Mouse (Mus musculus): ENCODE measurements around the gene 1700001C19Rik.

Gene 1700001C19Rik

DNA sequence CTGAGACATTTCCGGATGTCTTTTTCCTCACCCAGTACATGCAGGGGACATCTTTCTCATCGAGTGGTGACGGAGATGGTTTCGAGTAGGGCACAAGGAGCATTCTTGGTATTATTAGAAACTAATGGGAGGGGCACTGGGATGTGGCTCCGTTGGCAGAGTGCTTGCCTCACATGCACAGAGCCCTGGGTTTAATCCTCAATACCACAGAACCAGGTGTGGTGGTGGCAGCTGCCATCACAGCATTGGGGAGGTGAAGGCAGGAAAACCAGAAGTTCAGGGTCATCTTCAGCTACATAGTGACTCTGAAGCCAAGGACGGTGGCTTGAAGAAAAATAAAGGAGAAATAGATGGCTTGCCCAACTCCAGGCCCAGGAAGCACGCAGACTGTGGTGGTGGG, 25.0 kb upstream of the 1700001C19Rik start:
- no peak for DNase-seq (ENCODE audit: low spot score)

DNA sequence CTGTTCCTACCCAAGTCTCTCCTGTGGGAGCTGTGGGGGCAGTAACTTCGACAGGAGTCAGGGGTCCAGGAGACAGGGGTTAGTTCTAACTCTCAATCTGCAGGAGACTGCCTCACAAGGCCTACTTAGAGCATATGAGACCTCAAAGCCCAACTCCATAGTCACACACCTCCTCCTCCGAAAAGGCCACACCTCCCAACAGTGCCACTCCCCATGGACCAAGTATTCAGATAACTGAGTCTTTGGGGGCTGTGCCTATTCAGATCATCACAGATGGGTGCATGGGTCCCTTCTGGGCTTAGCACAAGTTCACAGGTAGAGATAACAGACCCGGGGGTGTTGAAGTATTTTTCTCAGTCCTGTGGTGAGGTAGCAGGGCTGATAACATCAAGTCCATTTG, 24.5 kb upstream of the 1700001C19Rik start:
- no peak for DNase-seq (ENCODE audit: low spot score)

DNA sequence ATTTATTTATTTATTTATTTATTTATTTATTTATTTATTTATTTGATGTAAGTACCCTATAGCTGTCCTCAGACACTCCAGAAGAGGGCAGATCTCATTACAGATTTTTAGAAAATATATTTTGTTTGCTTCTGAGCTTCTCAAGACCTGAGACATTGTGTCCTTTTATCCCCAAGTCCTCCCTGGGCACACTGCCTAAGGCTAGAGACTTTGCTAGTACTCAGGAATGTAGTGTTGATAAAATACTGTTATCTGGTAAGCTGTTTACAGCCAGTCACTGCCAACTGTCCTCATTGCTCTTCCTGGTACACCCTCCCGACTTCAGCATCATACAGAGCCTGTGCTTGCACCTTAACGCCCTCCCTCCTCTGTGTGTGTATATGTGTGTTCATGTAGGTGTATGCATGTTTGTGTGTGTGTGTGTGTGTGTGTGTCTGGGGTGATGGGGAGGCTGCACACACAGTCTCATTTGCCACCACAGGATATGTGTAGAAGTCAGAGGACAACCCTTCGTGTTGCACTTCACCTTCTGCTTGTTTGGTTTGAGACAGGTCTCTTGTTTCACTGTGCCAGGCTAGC, 22.3 kb upstream of the 1700001C19Rik start:
- DNase-seq (ENCODE audit: low spot score) = no peak

DNA sequence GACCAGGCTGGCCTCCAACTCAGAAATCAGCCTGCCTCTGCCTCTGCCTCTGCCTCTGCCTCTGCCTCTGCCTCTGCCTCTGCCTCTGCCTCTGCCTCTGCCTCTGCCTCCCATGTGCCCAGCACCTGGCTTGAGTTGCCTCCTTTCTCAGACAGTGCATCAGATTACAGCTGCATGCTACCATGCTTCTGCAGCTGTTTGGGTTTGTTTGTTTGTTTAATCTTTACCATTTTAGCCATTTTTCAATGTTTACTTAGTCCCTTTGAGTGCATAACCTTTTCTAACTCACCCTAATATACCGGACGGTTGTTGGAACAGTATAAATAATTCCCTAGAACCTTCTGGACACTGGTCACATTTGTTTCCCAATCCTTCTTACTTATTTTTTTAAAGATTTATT, 21.8 kb upstream of the 1700001C19Rik start:
- DNase-seq (ENCODE audit: low spot score) = no peak

DNA sequence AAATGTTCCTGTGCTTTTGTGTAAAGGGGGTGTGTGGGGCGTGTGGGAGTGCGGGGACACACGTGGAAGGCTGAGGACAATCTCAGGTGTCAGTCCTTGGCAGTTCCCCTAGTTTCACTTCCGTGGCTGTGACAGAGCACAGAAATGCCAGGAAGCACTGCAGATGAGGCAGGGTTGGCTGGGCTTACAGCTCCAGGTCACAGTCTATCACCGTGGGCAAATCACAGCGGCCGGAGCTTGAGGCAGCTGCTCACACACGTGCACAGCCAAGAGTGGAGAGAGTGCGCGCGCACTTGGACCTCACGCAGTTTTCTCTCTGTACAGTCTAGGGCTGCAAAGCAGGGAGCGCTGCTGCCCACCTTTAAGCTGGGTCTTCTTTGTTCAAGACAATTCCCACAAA, 21.1 kb upstream of the 1700001C19Rik start:
- DNase-seq (ENCODE audit: low spot score) = no peak

DNA sequence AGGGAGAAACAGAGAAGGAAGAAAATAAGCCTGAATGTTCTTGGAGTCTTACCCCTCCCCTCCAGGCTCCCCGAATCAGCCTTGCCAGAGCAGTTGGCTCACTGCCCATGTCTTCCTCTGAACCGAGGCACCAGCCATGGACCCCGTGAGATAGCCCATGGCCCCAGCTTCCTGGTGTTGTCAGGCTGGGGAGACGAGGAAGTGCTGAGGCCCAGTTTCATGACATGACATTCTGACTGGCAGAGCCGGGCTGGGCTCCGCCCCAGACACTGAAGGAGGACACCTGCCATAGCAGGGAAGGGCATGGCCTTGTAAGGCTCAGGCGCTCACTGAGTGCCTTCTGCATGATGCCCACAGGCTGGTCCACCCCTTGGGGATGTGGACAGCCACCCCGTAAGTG, 17.5 kb upstream of the 1700001C19Rik start:
- no peak for DNase-seq (ENCODE audit: low spot score)

DNA sequence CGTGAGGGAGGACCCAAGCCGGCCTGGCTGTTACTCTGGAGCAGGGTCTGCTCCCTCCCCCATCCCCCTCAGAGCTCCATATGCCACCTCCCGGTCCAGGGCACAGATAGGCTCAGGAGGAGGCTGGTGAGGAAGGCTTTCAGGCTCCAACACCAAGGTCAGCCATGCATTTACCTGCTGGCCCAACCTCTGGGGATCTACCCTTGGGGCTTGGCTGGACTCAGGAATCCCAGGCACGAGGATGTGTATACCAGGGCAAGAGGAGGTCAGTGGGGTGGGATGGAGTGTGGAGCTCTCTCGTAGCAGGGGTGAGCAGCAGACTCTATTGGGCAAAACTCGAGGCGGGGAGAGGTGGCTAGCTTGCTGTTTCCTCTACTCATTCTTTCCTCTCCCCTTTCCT, 15.7 kb upstream of the 1700001C19Rik start:
- DNase-seq (ENCODE audit: low spot score) = no peak

DNA sequence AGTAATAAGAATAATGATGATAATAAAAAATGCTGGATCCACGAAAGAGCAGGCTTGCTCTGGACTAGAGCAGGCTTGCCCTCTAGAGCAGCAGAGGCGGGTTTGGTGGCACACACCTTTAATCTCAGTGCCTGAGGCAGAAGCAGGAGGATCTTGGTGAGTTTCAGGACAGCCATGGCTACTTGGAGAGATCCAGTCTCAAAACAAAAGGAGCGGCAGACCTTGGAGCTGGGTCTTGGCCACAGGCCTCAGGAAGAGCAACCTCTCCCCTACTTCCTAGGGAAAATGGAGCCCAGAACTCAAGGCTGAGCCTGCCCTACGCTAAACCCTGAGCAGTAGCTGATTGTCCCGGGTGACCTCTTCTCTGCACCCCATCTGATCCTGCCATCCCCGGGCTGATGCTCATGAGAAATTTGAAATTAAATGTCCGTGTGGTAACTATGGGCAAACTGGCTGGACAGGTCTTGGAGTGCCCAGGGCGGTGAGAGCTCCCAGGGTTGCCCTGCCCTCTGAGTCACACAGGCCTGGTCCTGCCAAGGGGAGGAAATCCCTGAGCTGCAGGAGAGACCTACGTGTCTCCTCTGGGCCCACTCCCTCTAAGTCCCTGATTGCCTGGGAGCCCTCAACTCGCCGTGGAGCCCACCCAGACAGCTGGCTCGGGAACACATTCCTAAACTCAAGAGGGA, 13.8 kb upstream of the 1700001C19Rik start:
- no peak for DNase-seq (ENCODE audit: low spot score)

DNA sequence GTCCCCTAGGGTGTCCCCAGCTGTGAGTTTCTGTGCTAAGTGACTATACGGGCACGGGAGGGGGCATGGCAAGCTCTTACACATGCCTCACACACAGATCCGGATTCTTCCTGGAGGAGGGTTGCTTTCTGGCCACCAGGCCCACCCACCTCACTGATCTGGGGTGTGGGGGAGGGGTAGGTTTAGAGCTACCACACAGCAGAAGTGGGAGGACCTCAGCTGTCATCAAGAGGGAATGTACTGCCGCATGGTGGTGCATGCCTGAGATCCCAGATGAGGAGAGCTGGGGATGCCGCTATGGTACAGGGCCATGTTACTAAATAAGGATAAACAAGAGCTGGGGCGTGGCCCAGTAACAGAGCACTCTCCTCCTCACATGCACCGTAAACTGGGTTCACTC, 13.1 kb upstream of the 1700001C19Rik start:
- DNase-seq (ENCODE audit: low spot score) = peak; percentile 69

DNA sequence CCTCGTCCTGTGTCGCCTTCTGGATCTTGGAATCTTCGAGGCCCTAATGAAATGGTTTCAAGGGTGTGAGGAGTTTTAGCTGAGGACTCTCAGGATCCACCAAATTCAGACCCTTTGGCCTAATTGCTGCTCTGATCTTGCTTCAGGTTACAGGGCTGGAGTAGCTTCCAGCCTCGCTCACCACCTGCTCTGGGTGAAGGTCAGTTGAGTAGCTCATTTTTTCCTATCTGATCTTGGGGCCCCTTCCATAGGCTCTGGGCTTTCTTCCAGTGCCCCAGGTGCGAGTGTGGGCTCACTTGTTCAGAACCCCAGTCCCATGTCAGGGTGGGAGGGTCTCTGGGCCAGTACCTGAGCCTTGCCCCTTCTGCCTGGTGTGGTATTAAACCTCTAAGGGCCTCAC, 12.3 kb upstream of the 1700001C19Rik start:
- no peak for DNase-seq (ENCODE audit: low spot score)

DNA sequence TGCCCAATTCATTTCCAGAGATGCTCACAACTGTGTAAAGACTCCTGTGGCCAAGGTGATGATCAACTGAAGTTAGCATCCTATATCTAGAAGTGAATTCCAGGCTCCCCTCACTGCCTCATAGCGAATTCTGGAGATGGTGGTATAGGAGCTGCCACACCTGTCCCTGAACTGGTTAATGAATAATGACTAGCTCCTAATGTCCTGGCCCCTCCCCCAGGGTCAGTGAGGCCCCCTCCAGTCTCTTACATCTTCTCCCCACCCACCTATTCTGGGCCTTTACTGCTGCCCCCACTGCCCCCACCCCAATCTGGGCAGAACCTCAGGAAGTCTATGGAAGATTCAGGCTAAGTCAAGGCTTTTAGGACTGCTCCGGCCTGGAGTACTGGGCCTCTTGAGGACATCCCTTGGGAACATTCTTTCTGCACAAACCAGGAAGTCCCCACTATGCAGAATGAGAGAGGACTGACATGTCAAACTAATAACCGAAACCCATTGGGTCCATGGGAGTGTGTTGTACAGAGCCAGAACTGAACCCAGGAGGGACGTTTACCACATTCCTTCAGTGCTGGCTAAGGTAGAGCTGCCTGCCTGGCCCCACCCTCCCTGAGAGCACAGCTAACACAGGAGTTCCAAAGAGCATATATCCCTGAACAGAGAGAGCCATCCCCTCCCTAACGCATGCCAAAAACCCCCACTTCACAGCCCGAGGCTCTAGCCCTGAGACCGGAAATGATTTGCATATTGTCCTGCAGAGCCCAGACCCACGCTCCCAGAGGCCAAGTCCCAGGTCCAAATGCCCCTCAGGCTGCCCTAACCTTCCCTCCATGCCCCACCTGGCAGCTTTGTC, 11.6 kb upstream of the 1700001C19Rik start:
- peak; percentile 70 for DNase-seq (ENCODE audit: low spot score)

DNA sequence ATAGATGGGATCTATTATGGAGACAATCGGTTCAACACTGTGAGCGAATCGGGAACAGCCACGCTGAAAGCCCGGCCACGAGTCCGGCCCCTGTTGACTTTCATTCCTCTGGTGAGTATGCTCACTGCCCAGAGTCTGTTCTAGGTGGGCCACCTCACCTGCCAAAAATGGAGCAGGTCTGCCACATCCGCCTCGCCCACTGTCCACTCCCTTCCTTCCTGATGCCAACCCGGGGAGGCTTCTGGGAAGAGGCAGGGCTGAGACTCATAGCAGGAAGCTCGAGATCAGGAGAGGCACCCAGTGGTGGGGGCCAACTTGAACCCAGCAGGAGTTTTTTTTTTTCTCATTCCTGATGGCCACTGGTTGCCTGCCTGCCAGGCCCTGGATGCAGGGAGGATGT, 9.4 kb upstream of the 1700001C19Rik start:
- no peak for DNase-seq (ENCODE audit: low spot score)

DNA sequence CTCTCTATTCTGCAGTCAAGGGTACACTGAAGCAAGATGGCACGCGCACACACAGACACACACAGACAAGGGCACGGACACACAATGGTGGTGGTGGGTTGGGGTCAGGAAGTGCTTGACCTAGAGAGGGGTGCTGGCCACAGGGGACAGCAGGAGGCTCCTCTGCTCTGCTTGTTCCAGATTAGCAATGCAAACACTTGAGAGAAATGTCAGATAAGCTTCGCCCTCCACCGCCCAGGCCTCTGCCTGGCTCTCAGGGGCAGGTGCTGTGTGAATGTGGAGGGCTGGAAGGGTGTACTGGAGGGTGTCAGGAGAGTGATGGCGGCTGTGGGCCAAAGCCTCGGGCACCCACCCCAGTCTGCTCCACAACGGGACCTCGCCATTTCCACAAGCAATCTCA, 8.8 kb upstream of the 1700001C19Rik start:
- DNase-seq (ENCODE audit: low spot score) = peak; percentile 64

DNA sequence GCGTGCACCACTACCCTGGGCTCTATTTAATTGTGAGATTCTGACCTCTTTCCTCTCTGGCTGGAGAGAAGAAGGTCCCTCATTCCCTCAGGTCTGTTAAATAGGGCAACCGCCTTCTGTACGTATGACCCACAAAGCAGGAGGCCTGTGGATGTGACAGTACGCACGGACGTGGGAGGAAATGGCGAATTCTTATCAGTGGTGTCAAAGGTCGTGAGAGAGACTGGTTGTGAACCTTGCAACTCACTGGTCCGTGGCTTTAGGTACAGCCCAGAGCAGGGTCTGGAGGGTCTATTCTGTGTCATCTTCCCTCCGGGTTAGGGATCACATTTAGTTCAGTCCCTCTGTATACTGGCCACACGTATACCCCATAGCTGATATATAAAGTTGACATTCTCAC, 8.3 kb upstream of the 1700001C19Rik start:
- DNase-seq (ENCODE audit: low spot score) = peak; percentile 60

DNA sequence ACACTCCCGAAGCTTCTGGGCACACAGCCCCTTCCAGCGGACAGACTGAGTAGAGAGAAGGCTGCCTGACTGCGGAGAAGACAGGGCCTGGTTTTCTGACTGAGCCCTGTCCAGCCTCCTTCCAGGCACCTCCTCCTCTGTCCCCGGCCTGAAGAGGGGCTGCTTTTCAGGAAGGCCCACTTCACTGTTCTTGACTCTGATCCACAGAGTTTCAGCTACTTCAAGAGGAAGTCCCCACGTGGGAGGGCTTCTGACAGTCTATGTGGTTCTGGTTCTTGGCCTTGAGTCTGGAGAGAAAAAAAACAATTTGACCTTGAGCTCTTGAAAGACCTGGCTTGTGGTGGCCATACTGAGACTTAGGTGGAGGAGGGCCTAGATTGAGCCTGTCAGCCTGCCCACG, 6.9 kb upstream of the 1700001C19Rik start:
- no peak for DNase-seq (ENCODE audit: low spot score)

DNA sequence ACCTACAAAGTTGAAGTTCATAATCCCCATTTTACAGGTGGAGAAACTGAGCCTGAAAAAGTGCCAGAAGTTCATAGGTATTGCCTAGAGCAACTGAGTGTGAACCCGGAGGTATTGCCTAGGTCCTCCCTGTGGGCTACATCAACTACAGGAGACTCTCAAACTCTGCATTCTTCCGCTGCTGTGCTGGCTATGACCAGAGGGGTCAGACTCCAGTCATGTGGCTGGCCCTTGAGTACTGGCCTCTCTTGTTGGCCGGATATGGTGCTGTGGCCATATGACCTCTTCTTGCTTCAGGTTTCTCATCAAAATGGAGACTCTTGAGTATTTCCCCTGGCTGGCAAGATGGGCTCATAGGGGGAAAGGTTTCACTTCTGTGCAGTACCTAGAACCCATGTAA, 5.1 kb upstream of the 1700001C19Rik start:
- peak; percentile 66 for DNase-seq (ENCODE audit: low spot score)

DNA sequence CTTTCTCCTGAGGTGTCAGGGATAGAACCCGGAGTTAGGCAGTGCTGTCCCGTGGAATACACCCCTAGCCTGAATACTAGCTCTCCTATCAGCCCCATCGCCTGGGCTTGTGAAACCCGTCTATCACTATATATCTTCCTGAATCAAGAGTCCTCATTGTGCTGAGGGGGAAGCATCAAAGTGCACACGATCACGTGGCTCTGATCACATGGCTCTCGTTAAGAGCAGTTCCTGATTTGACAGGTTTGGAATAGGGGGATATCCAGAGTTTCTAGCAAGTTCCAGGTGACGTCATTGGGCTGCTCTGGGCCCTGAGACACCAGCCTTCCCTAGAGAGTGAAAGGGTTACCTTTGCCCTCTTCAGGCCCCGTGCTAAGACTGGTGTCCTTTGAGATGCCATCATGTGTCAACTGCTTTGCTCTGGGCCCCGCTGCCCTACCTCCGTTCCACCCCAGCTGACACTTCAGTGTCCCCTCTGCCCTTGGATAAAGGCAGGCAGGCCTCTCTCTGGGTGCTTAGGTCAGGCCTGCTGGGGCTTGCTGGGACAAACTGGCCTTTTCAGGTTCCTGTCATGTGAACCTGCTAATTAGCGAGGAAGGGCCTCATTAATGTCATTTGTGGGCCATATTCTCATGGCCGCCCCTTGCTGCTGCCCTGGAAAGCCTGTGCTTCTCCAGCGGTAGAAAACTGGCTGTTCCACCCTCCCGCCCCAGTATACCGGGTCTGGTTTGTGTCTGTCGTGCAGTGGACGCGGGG, 4.3 kb upstream of the 1700001C19Rik start:
- DNase-seq (ENCODE audit: low spot score) = peak; percentile 62

DNA sequence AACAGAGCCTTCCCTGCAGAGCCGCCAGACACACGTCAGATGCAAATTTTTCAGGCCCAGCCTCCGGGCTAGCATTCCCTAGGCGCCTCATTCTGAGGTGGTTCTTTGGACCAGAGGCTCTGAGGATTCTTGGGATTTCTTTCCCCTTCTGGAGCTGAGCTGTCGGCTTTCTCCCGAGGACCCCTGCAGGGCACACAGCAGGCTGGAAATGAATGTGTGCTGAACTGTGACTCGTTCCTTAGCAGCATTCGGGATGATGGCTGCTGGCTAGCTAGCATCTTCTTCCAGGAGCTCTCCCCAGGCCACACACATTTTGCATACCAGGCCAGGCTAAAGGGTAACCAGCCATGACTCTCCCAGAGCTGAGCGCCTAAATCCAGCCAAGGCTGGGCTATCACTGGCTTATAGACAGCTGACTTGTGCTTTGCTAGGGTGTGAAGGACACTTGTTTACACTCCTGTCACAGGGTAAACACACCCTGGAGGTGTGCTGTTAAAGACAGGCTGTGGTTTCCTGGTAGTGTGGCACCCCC, 3.2 kb upstream of the 1700001C19Rik start:
- peak; percentile 68 for DNase-seq (ENCODE audit: low spot score)

DNA sequence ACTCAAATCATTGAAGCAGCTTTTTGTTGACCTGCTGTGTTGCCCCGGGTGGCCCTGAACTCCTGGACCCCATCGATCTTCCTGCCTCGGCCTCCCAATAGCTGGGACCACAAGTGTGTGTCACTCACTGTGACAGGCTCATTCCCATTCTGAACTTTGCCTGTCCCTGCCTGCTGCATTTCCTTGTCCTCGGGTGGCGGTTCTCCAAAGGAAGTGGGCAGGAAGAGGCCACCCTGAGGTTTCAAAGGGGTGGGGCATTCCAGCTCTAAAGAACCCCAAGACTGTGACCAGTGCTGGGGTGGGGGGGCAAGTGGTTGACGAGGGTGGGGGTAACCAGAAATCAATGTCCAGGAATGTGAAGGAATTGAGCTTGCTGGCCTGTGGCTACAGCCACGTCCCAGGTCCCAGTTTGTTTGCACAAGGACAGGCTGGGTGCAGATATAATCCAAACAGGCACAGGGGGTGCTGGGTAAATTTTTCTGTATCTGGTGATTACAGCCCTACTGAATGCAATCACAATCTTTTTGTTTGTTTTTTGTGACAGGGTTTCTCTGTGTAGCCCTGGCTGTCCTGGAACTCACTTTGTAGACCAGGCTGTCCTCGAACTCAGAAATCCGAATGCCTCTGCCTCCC, 2.3 kb upstream of the 1700001C19Rik start:
- peak; percentile 77 for DNase-seq (ENCODE audit: low spot score)

DNA sequence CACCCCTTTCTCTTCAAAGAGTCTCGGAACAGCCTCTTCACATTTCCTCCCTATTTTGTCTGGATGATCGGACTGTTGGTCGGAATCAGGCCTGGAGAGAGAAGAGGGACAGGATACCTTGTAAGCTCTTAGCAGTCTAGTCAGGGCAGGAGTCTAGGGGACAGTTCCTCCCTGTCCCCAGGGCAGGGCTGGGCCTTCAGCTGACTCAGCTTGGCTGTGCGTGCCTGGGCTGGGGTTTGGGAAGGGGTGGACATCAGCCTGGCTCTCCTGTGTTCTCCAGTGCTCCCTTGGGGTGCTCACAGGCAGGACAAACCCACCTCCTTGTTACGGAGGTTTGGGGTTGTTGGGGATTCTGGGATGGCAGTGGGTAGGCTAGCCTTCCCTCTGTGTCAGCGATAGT, 1.4 kb upstream of the 1700001C19Rik start:
- no peak for DNase-seq (ENCODE audit: low spot score)

DNA sequence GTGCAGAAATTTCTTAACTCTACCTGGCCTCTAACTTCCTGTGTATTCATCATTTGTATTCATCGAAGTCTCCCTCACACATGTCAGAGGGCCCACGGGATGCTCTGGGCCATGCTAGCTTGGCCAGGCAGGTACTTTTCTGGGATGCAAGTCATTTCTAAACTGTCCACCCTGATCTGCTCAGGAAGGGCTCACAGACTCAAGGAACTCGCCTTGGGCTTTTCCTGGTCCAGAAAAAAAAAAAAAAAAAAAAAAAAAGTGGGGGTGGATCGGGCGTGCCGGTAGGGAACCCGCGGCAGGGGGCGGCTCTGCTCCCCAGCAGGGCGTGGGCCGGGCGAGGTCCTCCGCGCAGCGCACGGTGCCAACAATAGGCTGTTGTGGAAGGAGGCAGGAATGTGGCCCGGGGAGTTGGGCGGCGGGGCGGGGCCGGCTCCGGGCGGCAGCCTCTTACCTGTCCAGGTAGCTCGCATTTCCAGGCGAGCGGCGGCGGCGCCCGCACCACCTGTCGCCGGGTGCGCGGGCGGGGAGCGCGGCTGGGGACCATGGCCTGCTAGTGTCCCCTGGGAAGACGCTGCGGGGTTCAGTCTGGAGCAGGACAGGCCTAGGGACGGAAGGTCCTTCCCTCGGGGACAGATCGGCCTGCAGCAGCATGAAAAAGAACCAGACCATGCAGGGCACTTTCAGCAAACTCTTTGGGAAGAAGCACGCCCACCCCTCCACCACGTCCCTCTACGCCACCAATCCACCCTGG, 845 bp downstream of the 1700001C19Rik start, which contains the start of gene AI661453:
AI661453 (plus strand) TSS at position 460 of the 751 bp plus-strand sequence.
- peak; percentile 79 for DNase-seq (ENCODE audit: low spot score)
